Mouse (Mus musculus) liver, postnatal 0 days (tissue): ENCODE data around the gene Igdcc4.

Source experiments
- CTCF ChIP-seq: sonication (generic); IDR thresholded peaks from 2 replicates; pipeline ENCODE4 v1.5.1; 2016; ENCODE audit warnings: antibody characterized with exemption, low read depth
- EP300 ChIP-seq: IDR thresholded peaks from 2 replicates; pipeline ENCODE4 v1.6.1; 2016; ENCODE audit warnings: antibody characterized with exemption, low read depth, mild to moderate bottlenecking

- no peak for TF ChIP-seq CTCF
- TF ChIP-seq EP300 = no peak
Observed at GRCm38 (mm10) chr9:65152711-65153330, 51.5 kb downstream of the Igdcc4 start.
